Mouse (Mus musculus) WW6 (cell line): ENCODE measurements at regions not wholly inside any gene's neighbourhood (a gene's known extent, or its start where the extent isn't known, plus 50 kb on each side); places are given as distances from the start of the nearest gene placed in this dataset.

Experiments used
- DNase-seq: peaks from one replicate; pipeline ENCODE4 v3.0.0-alpha.2; 2013; ENCODE audit warnings: low read depth, low spot score

DNA sequence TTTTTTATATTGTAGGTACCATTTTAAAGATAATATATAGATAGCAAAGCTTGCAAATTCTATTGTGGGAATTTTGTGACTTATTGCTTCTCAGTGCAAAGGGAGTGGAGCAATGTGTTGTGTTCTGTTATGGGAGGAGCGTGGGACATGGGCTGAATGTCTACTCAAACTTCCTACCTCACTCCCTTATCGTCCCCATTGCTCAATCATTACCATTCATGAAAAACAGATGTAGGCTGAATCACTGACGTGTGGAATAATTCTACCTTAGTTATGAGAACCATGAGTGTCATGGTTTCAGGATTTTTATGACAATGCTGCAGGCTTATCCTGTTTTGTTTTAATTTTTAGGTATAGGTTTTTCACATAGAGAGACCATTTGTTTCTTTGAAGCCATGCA, 119.0 kb upstream of the Ednra start:
- DNase-seq, result no peak

DNA sequence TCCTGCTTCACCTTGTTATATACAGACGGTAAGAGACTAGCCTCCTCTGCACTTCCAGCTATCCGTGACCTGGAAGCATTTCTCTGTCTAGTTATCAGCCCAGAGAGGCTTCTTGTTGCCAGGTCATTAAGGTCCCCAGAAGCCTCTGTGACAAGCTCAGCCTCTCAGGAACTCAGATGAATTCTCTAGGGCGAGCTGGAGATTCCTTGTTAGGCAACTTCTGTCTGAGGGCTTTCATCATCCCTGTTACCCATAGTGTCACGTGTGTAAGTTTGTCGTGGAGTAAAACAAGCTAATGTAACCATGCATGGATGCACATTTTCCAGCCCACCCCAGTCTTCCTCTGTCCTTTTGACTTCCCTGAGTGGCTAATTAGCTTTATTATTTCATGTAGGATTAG, 126.3 kb upstream of the Ednra start:
- DNase-seq, result no peak

DNA sequence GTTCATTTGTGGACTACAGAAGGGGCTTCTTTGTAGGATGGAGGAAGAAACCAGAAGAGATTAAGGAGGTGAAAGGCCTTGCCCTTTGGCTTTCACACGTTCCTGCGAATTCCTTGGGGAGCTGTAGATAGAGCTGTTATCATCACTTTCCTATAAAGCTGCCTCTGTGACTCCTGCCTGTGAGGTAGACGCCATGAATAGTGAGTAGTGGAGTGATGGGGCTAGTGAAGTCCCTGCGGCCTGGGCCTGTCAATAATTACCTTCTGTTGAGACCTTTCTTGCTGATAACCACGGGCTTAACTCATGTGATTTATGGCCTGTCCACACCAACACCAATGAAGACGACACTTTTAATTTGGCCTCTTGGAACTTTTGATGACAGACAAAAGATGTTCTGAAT, 146.0 kb upstream of the Ednra start:
- DNase-seq, result no peak

GRCm38 (mm10) chr8:77872771-77873170, 148.5 kb upstream of the Ednra start:
- DNase-seq, result no peak

DNA sequence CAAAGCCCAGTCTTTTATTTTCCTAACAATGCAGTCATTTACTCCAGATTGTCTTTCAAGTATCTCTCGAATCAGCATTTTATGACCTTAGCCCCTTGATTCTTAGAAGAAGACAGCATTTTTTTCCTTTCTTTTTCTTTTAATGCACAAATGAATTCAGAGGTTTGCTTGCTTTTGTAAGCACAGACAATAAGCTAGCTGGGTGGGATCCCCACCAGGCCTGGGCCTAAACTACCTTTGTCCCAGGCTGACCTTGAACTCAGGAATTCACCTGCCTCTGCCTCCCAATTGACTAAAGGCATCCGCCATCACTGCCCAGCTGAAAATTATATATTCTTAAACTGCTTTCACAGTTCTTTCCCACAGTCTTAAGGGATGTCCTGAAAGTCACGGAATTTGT, 195.5 kb upstream of the Ednra start:
- no peak for DNase-seq

DNA sequence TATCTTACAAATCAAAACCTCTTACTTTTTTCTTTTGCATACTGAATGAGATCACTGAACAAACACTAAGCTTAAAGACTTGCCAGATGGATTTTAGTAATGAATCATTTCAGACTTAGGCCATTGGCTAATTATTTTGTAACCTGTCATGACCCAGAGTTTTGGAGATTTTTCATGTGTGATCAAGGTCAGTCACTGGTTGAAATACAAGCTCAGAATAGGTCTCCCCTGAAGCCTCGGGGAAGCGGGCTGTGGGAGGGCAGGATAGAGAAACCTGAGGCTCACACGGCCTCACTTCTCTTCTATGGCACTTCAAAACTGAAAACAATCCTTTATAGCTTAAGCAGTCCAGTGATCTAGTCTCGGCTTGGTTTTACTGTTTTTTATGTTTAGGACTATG, 197.6 kb upstream of the Ednra start:
- DNase-seq, result no peak

- DNase-seq, result no peak
These were observed 223.4 kb upstream of the Ednra start for GRCm38 (mm10) chr8:77947702-77948101.

GRCm38 (mm10) chr8:77949640-77950039, 225.4 kb upstream of the Ednra start:
- no peak for DNase-seq

GRCm38 (mm10) chr8:77958814-77959372, 234.6 kb upstream of the Ednra start:
- DNase-seq, result no peak

DNA sequence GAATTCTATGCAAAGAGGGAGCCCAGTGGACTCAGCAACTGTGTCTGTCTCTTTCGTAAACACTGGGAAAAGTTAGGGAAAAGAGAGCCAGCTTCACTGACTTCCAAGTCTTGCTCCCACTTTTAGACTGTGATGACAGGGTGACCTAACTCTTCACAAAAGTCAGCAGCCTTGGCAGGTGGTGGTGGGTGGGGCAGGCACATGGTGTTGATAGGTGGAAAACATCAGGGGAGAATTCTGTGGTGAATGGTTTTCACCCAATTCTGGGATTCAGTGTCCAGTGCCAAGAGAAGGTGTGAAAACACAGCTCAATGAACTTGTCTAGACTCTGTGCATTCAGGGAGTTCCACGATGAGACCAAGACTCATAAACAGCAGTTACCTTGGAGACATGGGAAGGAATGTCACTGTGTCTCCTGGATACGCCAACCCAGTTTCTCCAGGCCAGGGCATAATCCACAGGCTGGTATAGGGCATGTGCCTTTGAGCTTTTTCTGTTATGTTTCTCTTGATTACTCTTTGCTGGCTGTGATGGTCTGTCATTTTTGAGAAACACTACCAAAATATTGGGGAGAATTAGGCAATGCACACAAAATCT, 238.9 kb upstream of the Ednra start:
- no peak for DNase-seq

DNA sequence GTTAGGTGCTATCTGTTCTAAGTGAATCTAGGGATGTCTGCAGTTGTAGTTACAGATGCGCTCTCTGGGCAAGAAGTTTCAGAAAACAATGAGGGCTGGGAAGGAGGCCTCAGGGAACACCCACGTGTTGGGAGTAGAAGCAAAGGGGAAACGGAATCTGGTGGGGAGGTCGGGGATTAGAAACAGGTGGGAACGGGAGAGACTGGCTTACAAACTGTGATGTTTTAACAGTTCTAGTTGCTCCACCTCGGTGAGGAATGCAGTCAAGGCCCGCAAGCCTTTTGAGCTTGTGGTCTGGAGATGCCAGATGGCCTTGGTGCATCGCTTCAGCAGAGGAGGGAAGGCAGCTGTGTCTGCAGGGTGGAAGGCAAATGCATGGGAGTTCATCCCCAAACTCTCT, 242.7 kb upstream of the Ttc29 start:
- DNase-seq, result no peak

- DNase-seq, result no peak
These were observed 239.4 kb upstream of the Ttc29 start for GRCm38 (mm10) chr8:77973714-77974113.

DNA sequence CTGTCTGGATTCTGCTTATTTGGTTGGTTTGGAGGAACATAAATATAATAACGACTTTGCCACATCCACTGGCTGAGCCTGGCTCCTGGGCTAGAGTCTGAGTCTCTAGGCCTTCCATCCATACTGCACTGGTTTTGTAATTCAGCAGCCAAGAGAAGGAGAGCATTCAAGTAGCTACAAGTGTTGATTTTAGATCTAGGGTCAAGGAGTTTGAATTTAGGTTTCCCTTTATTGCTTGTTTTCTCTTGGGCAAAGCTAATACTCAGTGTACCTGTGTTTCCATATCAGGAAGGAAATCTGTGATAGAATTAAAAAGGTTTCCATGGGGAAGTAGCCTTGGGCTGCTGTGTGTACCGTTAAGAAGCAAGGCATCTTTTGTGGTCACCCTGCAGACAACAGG, 234.0 kb upstream of the Ttc29 start:
- no peak for DNase-seq

GRCm38 (mm10) chr8:77980701-77981100, 232.4 kb upstream of the Ttc29 start:
- no peak for DNase-seq

- DNase-seq, result no peak
These were observed 231.1 kb upstream of the Ttc29 start for GRCm38 (mm10) chr8:77982031-77982430.

DNA sequence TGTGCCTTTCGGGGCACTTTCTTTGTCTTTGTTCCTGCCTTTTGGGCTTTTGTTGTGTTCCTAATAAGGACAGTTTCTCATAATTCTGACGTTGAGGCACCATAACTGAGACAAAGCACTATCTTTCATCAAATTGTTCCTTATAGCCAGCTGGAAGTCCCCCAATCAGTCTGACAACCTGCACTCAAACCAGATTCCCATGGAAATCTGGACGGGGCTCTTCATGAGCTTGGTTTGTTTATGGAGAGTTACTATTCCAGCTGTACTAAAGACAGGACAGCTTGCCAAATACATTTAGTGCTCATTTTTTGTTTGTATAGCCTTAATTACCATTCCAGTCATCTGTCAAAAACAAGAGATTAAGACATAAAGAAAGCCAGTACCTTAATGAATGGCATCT, 229.6 kb upstream of the Ttc29 start:
- DNase-seq, result no peak

- no peak for DNase-seq
These were observed 225.9 kb upstream of the Ttc29 start for GRCm38 (mm10) chr8:77987237-77987636.

DNA sequence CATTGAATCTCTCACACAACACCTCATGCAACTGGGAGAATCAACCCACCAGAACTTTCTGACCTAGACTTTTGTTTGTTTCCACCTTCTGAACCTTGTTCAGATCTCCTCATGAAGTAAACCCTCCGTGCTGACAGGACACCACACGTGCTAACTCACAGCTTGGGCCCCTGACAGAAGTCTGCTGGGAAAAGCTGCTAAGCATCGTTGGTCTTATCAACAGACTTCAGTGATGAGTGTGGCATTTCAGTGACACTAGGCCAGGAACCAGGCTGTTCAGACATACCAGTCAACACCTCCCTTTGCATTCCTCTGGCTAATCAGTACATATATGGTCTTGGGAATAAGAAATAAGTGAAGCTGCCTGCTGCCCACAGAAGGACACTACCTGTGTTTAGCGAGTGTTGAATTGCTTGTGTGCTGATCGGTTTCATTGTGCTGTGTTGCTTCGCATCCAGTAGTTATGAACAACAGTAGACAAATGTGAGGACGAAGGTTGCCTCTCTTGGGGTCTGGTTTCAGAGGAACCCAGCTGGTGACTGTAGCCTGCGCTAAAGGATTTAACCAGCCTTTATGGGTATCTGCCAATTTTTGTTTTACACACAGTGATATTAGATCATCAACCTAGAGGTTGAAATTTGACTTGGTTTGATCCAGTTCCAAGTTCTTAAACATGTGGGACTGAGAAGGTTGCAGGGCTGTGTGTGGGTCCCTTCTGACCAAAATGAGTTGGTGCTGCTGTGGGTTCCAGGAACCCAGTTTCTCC, 224.6 kb upstream of the Ttc29 start:
- no peak for DNase-seq

DNA sequence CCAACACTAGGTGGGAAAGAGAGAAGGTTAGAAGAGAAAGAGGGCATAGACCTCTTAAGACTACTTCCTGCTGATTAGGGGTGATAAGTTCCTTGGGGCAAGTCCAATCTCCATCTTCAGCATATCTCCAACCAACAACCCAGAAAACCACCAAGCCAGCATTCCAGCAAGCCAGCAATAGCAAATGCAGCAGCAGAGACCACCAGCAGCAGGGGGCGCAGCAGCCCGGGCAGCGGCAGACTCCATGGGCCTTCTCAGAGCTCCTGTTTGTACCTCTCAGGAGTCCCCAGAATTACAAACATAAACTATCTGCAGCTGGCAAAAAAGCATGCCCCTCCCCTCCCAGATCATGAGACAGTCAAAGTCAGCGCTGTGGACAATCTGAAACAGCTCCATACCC, 222.0 kb upstream of the Ttc29 start:
- DNase-seq, result peak; percentile 36

GRCm38 (mm10) chr8:78000303-78000702, 212.8 kb upstream of the Ttc29 start:
- no peak for DNase-seq

GRCm38 (mm10) chr8:78001656-78002055, 211.4 kb upstream of the Ttc29 start:
- DNase-seq, result no peak

- DNase-seq, result no peak
These were observed 211.0 kb upstream of the Ttc29 start for GRCm38 (mm10) chr8:78002071-78002470.

GRCm38 (mm10) chr8:78003888-78004543, 209.1 kb upstream of the Ttc29 start:
- peak; percentile 38 for DNase-seq
